Mouse (Mus musculus): ENCODE measurements at regions not wholly inside any gene's neighbourhood (a gene's known extent, or its start where the extent isn't known, plus 50 kb on each side); places are given as distances from the start of the nearest gene placed in this dataset.

GRCm38 (mm10) chr10:25017843-25018242 lies 90.6 kb upstream of the Arg1 start:
- Histone ChIP-seq H3K4me1 (ENCODE audit: control insufficient read depth, insufficient read depth, low read length) (no peaks in the 10 kb centered on the region), H3K27me3 (ENCODE audit: control insufficient read depth, insufficient read depth, low read length) (no peaks in the 10 kb centered on the region), H3K9me3 (ENCODE audit: control insufficient read depth, low read length) (no peaks in the 10 kb centered on the region), H3K4me3 (ENCODE audit: low read depth, low read length) (no peak overlapping the region), H3K9ac (ENCODE audit: low read length) (no peak overlapping the region), H3K36me3 (ENCODE audit: control insufficient read depth, insufficient read depth, low read length) (no peaks in the 10 kb centered on the region), H3K4me2 (ENCODE audit: low read depth, severe bottlenecking) (no peak overlapping the region), H3K27ac (replicated peaks; ENCODE audit: low read depth, low read length) (no peak overlapping the region)
- WGBS, result 91% methylated on average over 1 of the region's 1 CpGs
- no peak for DNase-seq (ENCODE audit: low spot score)
- ATAC-seq (ENCODE audit: insufficient number of reproducible peaks, low FRiP score, low TSS enrichment, low read depth), result no peak

DNA sequence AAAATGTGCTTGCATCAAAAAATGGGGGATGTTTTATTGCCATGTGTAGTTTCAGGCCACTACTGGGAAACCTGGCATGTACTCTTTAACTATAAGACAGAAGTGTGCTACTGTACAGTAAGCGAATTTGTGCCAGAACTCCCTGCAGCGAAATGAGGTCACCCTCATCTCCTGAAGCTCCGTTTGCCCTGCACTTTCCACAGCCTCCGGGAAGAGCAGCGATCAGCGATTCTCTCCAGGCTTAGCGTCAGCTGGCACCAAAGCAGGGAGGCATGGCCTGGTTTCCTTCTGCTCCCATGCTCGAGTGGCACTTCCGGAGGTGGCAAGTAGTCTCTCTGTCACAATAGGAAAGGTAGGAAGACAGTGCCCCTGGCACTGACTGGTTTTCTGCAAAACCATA lies 88.8 kb upstream of the Arg1 start:
- Histone ChIP-seq H3K4me3 (ENCODE audit: low read depth, low read length) (no peak overlapping the region), H3K9me3 (ENCODE audit: control insufficient read depth, low read length) (no peaks in the 10 kb centered on the region), H3K4me1 (ENCODE audit: control insufficient read depth, insufficient read depth, low read length) (no peaks in the 10 kb centered on the region), H3K27me3 (ENCODE audit: control insufficient read depth, insufficient read depth, low read length) (no peaks in the 10 kb centered on the region), H3K9ac (ENCODE audit: low read length) (no peak overlapping the region), H3K27ac (replicated peaks; ENCODE audit: low read depth, low read length) (no peak overlapping the region), H3K4me2 (ENCODE audit: low read depth, severe bottlenecking) (no peak overlapping the region), H3K36me3 (ENCODE audit: control insufficient read depth, insufficient read depth, low read length) (no peaks in the 10 kb centered on the region)
- 78% methylated on average over 9 of the region's 9 CpGs for WGBS
- ATAC-seq (ENCODE audit: insufficient number of reproducible peaks, low FRiP score, low TSS enrichment, low read depth) (no peak), DNase-seq (ENCODE audit: low spot score) (no peak)

GRCm38 (mm10) chr10:25012129-25012528 lies 84.8 kb upstream of the Arg1 start:
- no peaks in the 10 kb centered on the region for H3K4me1 ChIP-seq (ENCODE audit: control insufficient read depth, insufficient read depth, low read length)
- no peak overlapping the region for H3K9ac ChIP-seq (ENCODE audit: low read length)
- H3K27ac ChIP-seq (replicated peaks; ENCODE audit: low read depth, low read length), result no peak overlapping the region
- no peaks in the 10 kb centered on the region for H3K27me3 ChIP-seq (ENCODE audit: control insufficient read depth, insufficient read depth, low read length)
- H3K4me3 ChIP-seq (ENCODE audit: low read depth, low read length), result no peak overlapping the region
- H3K9me3 ChIP-seq (ENCODE audit: control insufficient read depth, low read length), result no peaks in the 10 kb centered on the region
- DNase-seq (ENCODE audit: low spot score) (no peak), ATAC-seq (ENCODE audit: insufficient number of reproducible peaks, low FRiP score, low TSS enrichment, low read depth) (no peak)
- H3K4me2 ChIP-seq (ENCODE audit: low read depth, severe bottlenecking), result no peak overlapping the region
- no peaks in the 10 kb centered on the region for H3K36me3 ChIP-seq (ENCODE audit: control insufficient read depth, insufficient read depth, low read length)

GRCm38 (mm10) chr10:25001299-25001698 lies 74.0 kb upstream of the Arg1 start:
- no peak for DNase-seq (ENCODE audit: low spot score)
- Histone ChIP-seq H3K27me3 (ENCODE audit: control insufficient read depth, insufficient read depth, low read length) (no peaks in the 10 kb centered on the region), H3K4me1 (ENCODE audit: control insufficient read depth, insufficient read depth, low read length) (no peaks in the 10 kb centered on the region), H3K4me2 (ENCODE audit: low read depth, severe bottlenecking) (no peak overlapping the region), H3K9ac (ENCODE audit: low read length) (no peak overlapping the region), H3K9me3 (ENCODE audit: control insufficient read depth, low read length) (no peaks in the 10 kb centered on the region), H3K27ac (replicated peaks; ENCODE audit: low read depth, low read length) (no peak overlapping the region), H3K4me3 (ENCODE audit: low read depth, low read length) (no peak overlapping the region), H3K36me3 (ENCODE audit: control insufficient read depth, insufficient read depth, low read length) (no peaks in the 10 kb centered on the region)
- 89% methylated on average over 8 of the region's 8 CpGs for WGBS
- no peak for ATAC-seq (ENCODE audit: insufficient number of reproducible peaks, low FRiP score, low TSS enrichment, low read depth)

- Histone ChIP-seq H3K4me3 (ENCODE audit: low read depth, low read length) (no peak overlapping the region), H3K4me2 (ENCODE audit: low read depth, severe bottlenecking) (no peak overlapping the region), H3K27ac (replicated peaks; ENCODE audit: low read depth, low read length) (no peak overlapping the region), H3K4me1 (ENCODE audit: control insufficient read depth, insufficient read depth, low read length) (no peaks in the 10 kb centered on the region), H3K9me3 (ENCODE audit: control insufficient read depth, low read length) (no peaks in the 10 kb centered on the region), H3K9ac (ENCODE audit: low read length) (no peak overlapping the region), H3K27me3 (ENCODE audit: control insufficient read depth, insufficient read depth, low read length) (no peaks in the 10 kb centered on the region), H3K36me3 (ENCODE audit: control insufficient read depth, insufficient read depth, low read length) (no peaks in the 10 kb centered on the region)
- ATAC-seq (ENCODE audit: insufficient number of reproducible peaks, low FRiP score, low TSS enrichment, low read depth) (no peak), DNase-seq (ENCODE audit: low spot score) (no peak)
- 78% methylated on average over 20 of the region's 20 CpGs for WGBS
Observed at GRCm38 (mm10) chr10:25000231-25001222, 73.2 kb upstream of the Arg1 start.

DNA sequence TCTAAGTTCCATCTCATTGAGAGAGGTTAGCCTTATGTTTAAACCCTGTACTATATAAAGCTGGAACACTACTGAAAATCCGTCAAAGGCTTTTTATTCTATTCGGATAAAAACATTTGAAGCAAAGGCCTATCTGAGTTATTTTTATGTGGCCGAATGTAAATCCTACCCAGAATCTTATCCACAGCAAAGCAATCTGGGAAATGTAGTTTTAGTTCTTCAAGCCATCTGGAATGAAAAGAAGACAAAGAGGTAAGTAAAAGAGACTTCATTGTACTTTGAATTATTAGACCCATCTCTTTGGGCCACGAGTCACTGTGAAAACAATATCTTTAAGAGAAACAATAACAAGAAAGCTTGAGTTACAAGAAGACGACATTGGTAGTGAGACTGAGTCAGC lies 72.5 kb upstream of the Arg1 start:
- no peak for ATAC-seq (ENCODE audit: insufficient number of reproducible peaks, low FRiP score, low TSS enrichment, low read depth)
- Histone ChIP-seq H3K4me3 (ENCODE audit: low read depth, low read length) (no peak overlapping the region), H3K9me3 (ENCODE audit: control insufficient read depth, low read length) (no peaks in the 10 kb centered on the region), H3K4me1 (ENCODE audit: control insufficient read depth, insufficient read depth, low read length) (no peaks in the 10 kb centered on the region), H3K4me2 (ENCODE audit: low read depth, severe bottlenecking) (no peak overlapping the region), H3K27me3 (ENCODE audit: control insufficient read depth, insufficient read depth, low read length) (no peaks in the 10 kb centered on the region), H3K27ac (replicated peaks; ENCODE audit: low read depth, low read length) (no peak overlapping the region), H3K36me3 (ENCODE audit: control insufficient read depth, insufficient read depth, low read length) (no peaks in the 10 kb centered on the region), H3K9ac (ENCODE audit: low read length) (no peak overlapping the region)
- WGBS, result 87% methylated on average over 5 of the region's 5 CpGs
- DNase-seq (ENCODE audit: low spot score), result no peak

- ATAC-seq (ENCODE audit: insufficient number of reproducible peaks, low FRiP score, low TSS enrichment, low read depth), result no peak
Observed at GRCm38 (mm10) chr10:24997661-24998060, 70.4 kb upstream of the Arg1 start.

GRCm38 (mm10) chr10:24995751-24996150 lies 68.5 kb upstream of the Arg1 start:
- Histone ChIP-seq H3K9me3 (ENCODE audit: control insufficient read depth, low read length) (no peaks in the 10 kb centered on the region), H3K36me3 (ENCODE audit: control insufficient read depth, insufficient read depth, low read length) (no peaks in the 10 kb centered on the region), H3K27ac (replicated peaks; ENCODE audit: low read depth, low read length) (no peak overlapping the region), H3K4me2 (ENCODE audit: low read depth, severe bottlenecking) (no peak overlapping the region), H3K27me3 (ENCODE audit: control insufficient read depth, insufficient read depth, low read length) (no peaks in the 10 kb centered on the region), H3K4me1 (ENCODE audit: control insufficient read depth, insufficient read depth, low read length) (no peaks in the 10 kb centered on the region), H3K4me3 (ENCODE audit: low read depth, low read length) (no peak overlapping the region), H3K9ac (ENCODE audit: low read length) (no peak overlapping the region)
- no peak for DNase-seq (ENCODE audit: low spot score)
- WGBS, result 92% methylated on average over 2 of the region's 2 CpGs
- no peak for ATAC-seq (ENCODE audit: insufficient number of reproducible peaks, low FRiP score, low TSS enrichment, low read depth)

More at GRCm38 (mm10) chr10:24997661-24998060, 70.4 kb upstream of the Arg1 start:
- Histone ChIP-seq H3K4me2 (ENCODE audit: low read depth, severe bottlenecking) (no peak overlapping the region), H3K27ac (replicated peaks; ENCODE audit: low read depth, low read length) (no peak overlapping the region), H3K36me3 (ENCODE audit: control insufficient read depth, insufficient read depth, low read length) (no peaks in the 10 kb centered on the region), H3K9ac (ENCODE audit: low read length) (no peak overlapping the region), H3K27me3 (ENCODE audit: control insufficient read depth, insufficient read depth, low read length) (no peaks in the 10 kb centered on the region), H3K9me3 (ENCODE audit: control insufficient read depth, low read length) (no peaks in the 10 kb centered on the region), H3K4me1 (ENCODE audit: control insufficient read depth, insufficient read depth, low read length) (no peaks in the 10 kb centered on the region), H3K4me3 (ENCODE audit: low read depth, low read length) (no peak overlapping the region)
- DNase-seq (ENCODE audit: low spot score), result no peak
- 91% methylated on average over 3 of the region's 3 CpGs for WGBS
